Mouse (Mus musculus) frontal cortex, postnatal 14 days (tissue): ENCODE measurements around the gene Prn.

ENCODE experiments used
- DNase-seq, 2 experiments: peaks; one replicate each; pipeline ENCODE4 v3.0.0; 2022; ENCODE audit warnings: low spot score in 2 of 2

Gene Prn

GRCm38 (mm10) chr2:131949767-131950597, 40.2 kb downstream of the Prn start:
- DNase-seq: peak in 1 of 2 experiments; percentile 61

GRCm38 (mm10) chr2:131950598-131951095, 40.9 kb downstream of the Prn start, which contains the start of gene Prnd:
TSS of gene Prnd (plus strand) at chr2:131950861.
- DNase-seq: no peak

- DNase-seq: no peak
These were observed 42.7 kb downstream of the Prn start for GRCm38 (mm10) chr2:131952456-131952855.

- DNase-seq: no peak
These were observed 43.3 kb downstream of the Prn start for GRCm38 (mm10) chr2:131952961-131953538.

- DNase-seq: no peak
These were observed 44.0 kb downstream of the Prn start for GRCm38 (mm10) chr2:131953711-131954110.

GRCm38 (mm10) chr2:131954835-131955234, 45.1 kb downstream of the Prn start:
- DNase-seq: no peak

- DNase-seq: no peak
These were observed 45.5 kb downstream of the Prn start for GRCm38 (mm10) chr2:131955264-131955663.

GRCm38 (mm10) chr2:131956336-131957256, 46.8 kb downstream of the Prn start:
- DNase-seq: no peak

- DNase-seq: no peak
These were observed 48.0 kb downstream of the Prn start for GRCm38 (mm10) chr2:131957731-131958222.

GRCm38 (mm10) chr2:131961671-131962070, 51.9 kb downstream of the Prn start:
- DNase-seq: no peak

GRCm38 (mm10) chr2:131970597-131970996, 60.8 kb downstream of the Prn start:
- DNase-seq: no peak

GRCm38 (mm10) chr2:131971098-131971497, 61.3 kb downstream of the Prn start:
- no peak for DNase-seq

- DNase-seq: no peak
These were observed 66.9 kb downstream of the Prn start for GRCm38 (mm10) chr2:131976663-131977062.

- DNase-seq: no peak
These were observed 71.1 kb downstream of the Prn start for GRCm38 (mm10) chr2:131980866-131981265.

- peak in 1 of 2 experiments; percentile 37 for DNase-seq
These were observed 72.9 kb downstream of the Prn start for GRCm38 (mm10) chr2:131982546-131983196.

GRCm38 (mm10) chr2:131987950-131988349, 78.2 kb downstream of the Prn start:
- DNase-seq: no peak

- no peak for DNase-seq
These were observed 78.8 kb downstream of the Prn start for GRCm38 (mm10) chr2:131988550-131988949.

GRCm38 (mm10) chr2:131992487-131992886, 82.7 kb downstream of the Prn start:
- no peak for DNase-seq

GRCm38 (mm10) chr2:131993151-131993550, 83.4 kb downstream of the Prn start:
- no peak for DNase-seq

- no peak for DNase-seq
These were observed 83.9 kb downstream of the Prn start for GRCm38 (mm10) chr2:131993563-131994088.

- DNase-seq: no peak
These were observed 85.2 kb downstream of the Prn start for GRCm38 (mm10) chr2:131994971-131995370.
